Mouse (Mus musculus) testis, adult 2 months (tissue): Measurements from ENCODE around the gene Syt9.

Experiments
- CTCF ChIP-seq: fragments of 200-500 bp; IDR thresholded peaks from 2 replicates; pipeline ENCODE4 v1.5.1; 2012; ENCODE audit warnings: low read depth, mild to moderate bottlenecking, inconsistent platforms, low read length, moderate library complexity; ENCODE audit not compliant: control insufficient read depth, insufficient read depth, insufficient replicate concordance
- POLR2A ChIP-seq: fragments of 200-500 bp; IDR thresholded peaks from 2 replicates; pipeline ENCODE4 v1.6.1; 2012; ENCODE audit warnings: low read depth, mild to moderate bottlenecking, inconsistent platforms, low read length, moderate library complexity; ENCODE audit not compliant: control insufficient read depth

GRCm38 (mm10) chr7:107528169-107528772 lies 157.7 kb downstream of the Syt9 start:
- TF ChIP-seq POLR2A (no peak), CTCF (no peak)
